Mouse (Mus musculus) spleen, adult 2 months (tissue): ENCODE measurements around the gene Fbln2. TPM values are rescaled to one million over a fixed set of nuclear protein-coding genes. Genes with fewer than 3 reads are reported as not detected.
"Not testable (repeated sequence)": the region's sequence is repeated elsewhere in the genome, so short reads cannot be mapped to it uniquely, and the experiment has no call there.

ENCODE experiments used
- DNase-seq, 2 experiments: peaks; one replicate each; pipeline versions ENCODE4 v3.0.0 to v3.0.0-alpha.2; 2012 to 2021; ENCODE audit warnings: low spot score in 2 of 2, low read depth in 1 of 2
- H3K27ac ChIP-seq: fragments of 200-500 bp; 2 replicates; pipeline ENCODE4 v1.5.1; 2012; ENCODE audit warnings: low read length, inconsistent platforms; ENCODE audit not compliant: insufficient read depth
- H3K27me3 ChIP-seq: fragments of 200-500 bp; 2 replicates; pipeline ENCODE4 v1.6.1; 2012; ENCODE audit warnings: mild to moderate bottlenecking, moderate library complexity, low read length, inconsistent platforms; ENCODE audit not compliant: control insufficient read depth, insufficient read depth
- H3K36me3 ChIP-seq: fragments of 200-500 bp; 2 replicates; pipeline ENCODE4 v1.6.1; 2012; ENCODE audit warnings: mild to moderate bottlenecking, low read length, inconsistent platforms; ENCODE audit not compliant: control insufficient read depth, insufficient read depth
- H3K4me1 ChIP-seq: fragments of 200-500 bp; 2 replicates; pipeline ENCODE4 v1.6.1; 2011; ENCODE audit warnings: inconsistent platforms; ENCODE audit not compliant: control insufficient read depth, insufficient read depth, insufficient read length
- H3K4me3 ChIP-seq: fragments of 200-500 bp; 2 replicates; pipeline ENCODE4 v1.5.1; 2011; ENCODE audit warnings: mild to moderate bottlenecking, inconsistent platforms; ENCODE audit not compliant: insufficient read depth, insufficient read length; ENCODE audit errors: extremely low read depth
- CTCF ChIP-seq: fragments of 200-500 bp; IDR thresholded peaks from 2 replicates; pipeline ENCODE4 v1.5.1; 2011; ENCODE audit warnings: mild to moderate bottlenecking, inconsistent platforms; ENCODE audit not compliant: insufficient read depth, insufficient read length, insufficient replicate concordance; ENCODE audit errors: extremely low read depth
- POLR2A ChIP-seq: fragments of 200-500 bp; IDR thresholded peaks from 2 replicates; pipeline ENCODE4 v1.6.1; 2011; ENCODE audit warnings: low read depth, low read length, inconsistent platforms
- WGBS: fragments of 180-500 bp; shearing (Covaris S2); methylation state at CpG from one replicate; pipeline ENCODE4 v1.1.7; 2018; 5-methylcytosine and 5-hydroxymethylcytosine counted together
- polyA plus RNA-seq: library from polyadenylated mRNA; depleted of rRNA; stranded (reverse); fragments of >200 nt; gene quantifications from 2 replicates; pipeline ENCODE4 v1.2.3, GENCODE M21; 2012; rRNA removed

Fbln2 gene
- 12.0 and 15.6 TPM in 2 replicates for polyA plus RNA-seq

DNA sequence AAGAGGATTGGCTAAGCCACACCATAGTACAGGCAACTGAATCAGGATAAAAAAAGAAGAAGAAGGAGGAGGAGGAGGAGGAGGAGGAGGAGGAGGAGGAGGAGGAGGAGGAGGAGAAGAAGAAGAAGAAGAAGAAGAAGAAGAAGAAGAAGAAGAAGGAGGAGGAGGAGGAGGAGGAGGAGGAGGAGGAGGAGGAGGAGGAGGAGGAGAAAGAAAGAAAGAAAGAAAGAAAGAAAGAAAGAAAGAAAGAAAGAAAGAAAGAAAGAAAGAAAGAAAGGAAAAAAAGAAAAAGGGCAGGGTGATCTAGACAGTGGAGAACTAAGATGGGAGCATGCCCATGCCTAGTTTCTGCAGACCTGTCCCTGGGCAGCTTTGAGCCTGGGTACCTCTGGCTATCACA is at the start of gene Fbln2:
Fbln2 (plus strand) TSS at position 301 of the 400 bp plus-strand sequence.
- not testable (repeated sequence) for H3K27ac ChIP-seq, H3K36me3 ChIP-seq, DNase-seq, H3K4me3 ChIP-seq, H3K27me3 ChIP-seq, H3K4me1 ChIP-seq

DNA sequence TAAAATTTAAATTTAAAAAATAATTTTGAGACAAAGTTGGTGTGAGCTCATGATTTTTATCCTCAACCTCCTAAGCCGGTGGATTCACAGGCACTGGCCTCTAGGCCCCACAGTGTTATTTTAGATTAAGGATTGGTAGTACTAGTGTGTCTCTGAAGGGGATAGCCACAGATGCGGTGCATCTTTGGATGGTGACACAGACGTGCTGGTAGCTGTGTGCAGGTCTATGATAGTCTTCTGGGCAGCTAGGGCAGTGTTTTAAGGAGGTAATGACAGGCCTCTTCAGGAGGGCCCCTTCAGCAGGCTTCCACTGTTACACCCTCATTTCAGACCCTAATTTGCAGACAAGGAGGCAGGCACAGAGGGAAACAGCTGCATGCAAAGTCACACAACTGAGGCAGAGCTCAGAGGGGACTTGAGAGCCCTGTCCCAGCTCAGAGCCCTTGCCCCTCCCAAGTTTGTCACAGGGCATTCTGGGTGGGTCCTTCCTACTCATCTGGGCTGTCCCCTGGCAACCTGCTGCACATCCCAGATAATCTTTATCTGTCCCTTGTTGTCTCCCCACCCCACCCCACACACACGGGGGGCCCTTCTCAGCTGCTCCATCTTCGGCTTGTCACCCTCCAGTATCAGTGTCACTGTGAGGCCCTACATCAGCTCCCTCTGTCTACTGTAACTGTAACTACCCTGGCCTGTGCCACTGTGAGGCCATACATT is 48.9 kb upstream of the Fbln2 start:
- Histone ChIP-seq H3K27ac (peak overlapping the region; percentile 41; the same call in 1 of the 2 replicates), H3K36me3 (no peaks in the 10 kb centered on the region), H3K4me3 (no peak overlapping the region), H3K27me3 (no peaks in the 10 kb centered on the region), H3K4me1 (no peaks in the 10 kb centered on the region; the same call in 1 of the 2 replicates)
- no peak for TF ChIP-seq POLR2A
- 83% methylated on average over 5 of the region's 5 CpGs for WGBS
- DNase-seq: no peak

DNA sequence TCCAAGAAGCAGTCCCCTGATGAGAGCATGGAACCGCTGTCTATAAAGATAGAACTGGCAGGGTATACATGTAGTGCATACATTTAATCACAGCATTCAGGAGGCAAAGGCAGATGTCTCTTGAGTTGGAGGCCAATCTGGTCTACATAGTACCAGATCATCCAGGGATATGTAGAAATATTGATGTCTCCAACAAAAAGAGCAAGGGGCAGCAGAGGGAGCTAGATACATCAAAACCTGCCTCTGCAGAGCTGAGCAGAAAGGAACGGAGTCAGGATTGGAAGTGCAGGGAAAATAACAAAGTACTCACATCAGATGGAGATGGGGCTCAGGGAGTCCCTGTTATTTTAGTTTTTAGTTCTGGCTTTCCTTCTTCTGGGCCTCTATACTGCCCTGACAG is 47.7 kb upstream of the Fbln2 start:
- WGBS: 95% methylated on average over 2 of the region's 2 CpGs
- H3K27ac ChIP-seq: no peak overlapping the region
- no peaks in the 10 kb centered on the region for H3K4me1 ChIP-seq
- DNase-seq: no peak
- no peaks in the 10 kb centered on the region for H3K27me3 ChIP-seq
- H3K36me3 ChIP-seq: no peaks in the 10 kb centered on the region
- no peak for TF ChIP-seq CTCF
- no peak for TF ChIP-seq POLR2A
- H3K4me3 ChIP-seq: no peak overlapping the region

DNA sequence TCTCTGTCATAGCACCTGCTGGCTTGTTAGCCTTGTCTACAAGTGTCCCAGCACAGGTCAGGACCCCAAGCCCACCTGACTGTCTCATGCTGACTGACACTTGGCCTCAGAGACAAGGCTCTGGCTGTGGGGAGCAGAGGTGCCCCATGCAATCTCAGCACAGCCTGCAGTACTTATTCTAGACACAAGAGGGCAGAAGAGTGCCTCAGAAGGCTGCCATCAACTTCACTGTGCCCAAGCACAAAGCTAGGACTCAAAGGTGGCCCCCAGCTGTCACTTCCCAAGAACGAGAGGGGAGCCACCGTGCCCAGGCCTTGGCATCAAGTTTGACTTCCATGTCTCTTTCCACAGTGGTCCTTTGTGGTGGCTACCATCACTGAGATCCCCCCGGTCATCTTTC is 47.0 kb upstream of the Fbln2 start:
- 38% methylated on average over 3 of the region's 3 CpGs for WGBS
- DNase-seq: peak in 1 of 2 experiments; percentile 37
- Histone ChIP-seq H3K36me3 (no peaks in the 10 kb centered on the region), H3K27ac (no peak overlapping the region), H3K4me3 (no peak overlapping the region), H3K27me3 (no peaks in the 10 kb centered on the region), H3K4me1 (no peaks in the 10 kb centered on the region)
- TF ChIP-seq CTCF (peak; percentile 76; the same call in 1 of the 2 replicates), POLR2A (no peak)

DNA sequence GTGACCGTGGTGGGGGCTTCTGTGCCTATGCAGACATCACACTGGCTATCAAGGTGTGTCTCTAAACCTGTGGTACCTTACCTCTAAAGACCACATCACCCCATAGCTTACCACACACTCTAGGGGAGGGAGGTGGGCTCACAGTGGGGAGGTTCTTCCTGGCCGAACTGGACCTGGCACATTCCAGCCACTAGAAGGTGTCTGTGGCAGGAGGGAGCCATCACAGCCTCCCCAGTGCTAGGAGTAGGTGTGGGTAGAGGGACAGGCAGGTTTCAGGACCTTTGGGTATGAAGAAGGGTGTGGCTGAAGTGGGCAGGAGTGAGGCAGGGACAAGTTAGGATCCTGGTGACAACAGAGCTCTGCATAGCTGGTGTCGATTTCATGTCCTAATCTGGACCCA is 44.4 kb upstream of the Fbln2 start:
- Histone ChIP-seq H3K27me3 (no peaks in the 10 kb centered on the region), H3K4me1 (no peaks in the 10 kb centered on the region), H3K4me3 (no peak overlapping the region), H3K27ac (no peak overlapping the region), H3K36me3 (no peaks in the 10 kb centered on the region)
- TF ChIP-seq POLR2A (no peak), CTCF (no peak)
- DNase-seq: no peak
- WGBS: 78% methylated on average over 3 of the region's 3 CpGs

DNA sequence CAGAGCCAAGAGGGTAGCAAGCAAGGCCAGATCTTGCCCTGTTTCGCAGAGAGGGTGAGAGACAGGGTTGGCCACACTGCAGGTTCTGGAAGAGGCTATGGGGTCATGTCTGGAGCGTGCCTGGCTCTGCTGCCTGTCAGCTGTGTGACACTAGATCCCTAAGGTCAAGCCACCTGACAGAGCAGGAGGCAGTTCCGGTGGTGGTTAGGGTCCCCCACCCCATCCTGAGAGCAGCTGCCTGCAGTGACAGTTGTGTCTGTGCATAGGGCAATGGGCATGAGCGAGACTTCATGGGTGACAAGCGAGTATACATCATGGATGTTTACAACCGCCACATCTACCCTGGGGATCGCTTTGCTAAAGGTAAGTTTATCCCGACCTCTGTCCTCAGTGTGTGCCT is 43.1 kb upstream of the Fbln2 start:
- no peaks in the 10 kb centered on the region for H3K27me3 ChIP-seq
- 92% methylated on average over 8 of the region's 8 CpGs for WGBS
- H3K4me1 ChIP-seq: no peaks in the 10 kb centered on the region
- DNase-seq: no peak
- H3K4me3 ChIP-seq: no peak overlapping the region
- H3K27ac ChIP-seq: no peak overlapping the region
- no peaks in the 10 kb centered on the region for H3K36me3 ChIP-seq
- TF ChIP-seq CTCF (no peak), POLR2A (no peak)

DNA sequence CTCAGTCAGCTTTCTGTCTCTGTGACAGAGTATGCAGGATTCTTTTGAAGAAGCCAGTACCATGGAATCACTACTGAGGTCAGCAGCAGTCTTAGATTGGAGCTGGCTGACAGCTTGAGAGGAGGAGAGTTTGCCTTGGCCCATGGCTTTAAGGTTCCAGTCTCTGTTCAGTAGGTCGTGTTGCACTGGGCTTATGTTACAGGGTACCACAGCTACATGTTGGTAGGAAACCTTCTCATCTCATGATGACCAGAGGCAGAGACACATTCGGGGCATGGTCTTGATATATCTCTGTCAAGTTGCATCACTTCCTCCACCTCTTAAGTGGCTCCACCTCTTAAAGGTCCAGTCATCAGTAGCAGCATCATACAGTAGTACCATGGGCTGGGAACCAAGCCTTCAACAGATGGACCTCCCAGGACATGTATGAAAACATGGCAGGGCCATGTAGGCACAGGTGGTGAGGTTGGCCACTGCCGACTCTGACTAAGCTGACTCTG is 40.8 kb upstream of the Fbln2 start:
- no peak overlapping the region for H3K27ac ChIP-seq
- H3K27me3 ChIP-seq: no peaks in the 10 kb centered on the region
- DNase-seq: no peak
- no peak overlapping the region for H3K4me3 ChIP-seq
- TF ChIP-seq POLR2A (no peak), CTCF (no peak)
- H3K4me1 ChIP-seq: no peaks in the 10 kb centered on the region
- 67% methylated on average over 3 of the region's 3 CpGs for WGBS
- H3K36me3 ChIP-seq: no peaks in the 10 kb centered on the region
